Mouse (Mus musculus): Measurements from ENCODE around the gene Eif4a2.
"Not testable (repeated sequence)": the region's sequence is repeated elsewhere in the genome, so short reads cannot be mapped to it uniquely, and the experiment has no call there.

Gene Eif4a2

DNA sequence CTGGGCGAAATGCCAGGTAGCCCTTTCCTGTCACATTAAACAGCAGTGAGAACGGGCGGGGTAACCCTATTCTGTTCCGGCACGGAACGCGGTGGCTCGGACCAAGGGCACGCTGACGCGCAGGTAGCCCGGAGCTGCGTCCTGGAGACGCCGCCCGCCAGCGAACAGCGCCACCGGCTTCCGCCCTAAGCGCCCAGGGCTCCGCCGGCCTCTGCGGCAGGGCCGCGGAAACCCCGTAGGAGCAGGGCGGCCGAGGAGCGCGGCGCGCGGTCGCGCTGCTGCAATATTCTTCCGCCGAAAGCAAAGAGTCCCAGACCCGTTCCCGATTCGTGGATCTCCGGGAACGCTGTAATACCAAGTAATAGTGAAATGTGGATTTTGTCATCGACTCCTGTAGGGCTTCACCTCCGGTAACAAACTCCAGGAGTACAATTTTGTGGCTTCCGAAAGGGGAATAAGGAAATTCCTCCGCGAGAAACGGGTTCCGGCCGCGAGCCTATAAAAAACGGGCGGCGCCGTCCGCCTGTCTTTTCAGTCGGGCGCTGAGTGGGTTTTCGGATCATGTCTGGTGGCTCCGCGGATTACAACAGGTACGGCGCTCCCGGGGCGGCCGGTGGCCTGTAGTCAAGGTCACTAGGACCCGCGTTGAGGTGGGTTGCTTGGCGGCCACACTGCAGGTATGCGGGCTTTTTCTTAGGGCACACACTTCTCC lies at the start of gene Eif4a2:
TSS of gene Eif4a2 (plus strand) at position 214 of the 712 bp plus-strand sequence.
- DNase-seq (ENCODE audit: low spot score), result peak; percentile 76

- DNase-seq (ENCODE audit: low spot score), result not testable (repeated sequence)
These were observed 49.4 kb upstream of the Eif4a2 start, which contains the start of gene Kng1 for GRCm38 (mm10) chr16:23057668-23058447. Gene Kng1 (plus strand): TSS chr16:23057865.

- not testable (repeated sequence) for DNase-seq (ENCODE audit: low spot score)
These were observed 47.6 kb upstream of the Eif4a2 start for GRCm38 (mm10) chr16:23059630-23060029.

GRCm38 (mm10) chr16:23060781-23061325 lies 46.4 kb upstream of the Eif4a2 start:
- not testable (repeated sequence) for DNase-seq (ENCODE audit: low spot score)

DNA sequence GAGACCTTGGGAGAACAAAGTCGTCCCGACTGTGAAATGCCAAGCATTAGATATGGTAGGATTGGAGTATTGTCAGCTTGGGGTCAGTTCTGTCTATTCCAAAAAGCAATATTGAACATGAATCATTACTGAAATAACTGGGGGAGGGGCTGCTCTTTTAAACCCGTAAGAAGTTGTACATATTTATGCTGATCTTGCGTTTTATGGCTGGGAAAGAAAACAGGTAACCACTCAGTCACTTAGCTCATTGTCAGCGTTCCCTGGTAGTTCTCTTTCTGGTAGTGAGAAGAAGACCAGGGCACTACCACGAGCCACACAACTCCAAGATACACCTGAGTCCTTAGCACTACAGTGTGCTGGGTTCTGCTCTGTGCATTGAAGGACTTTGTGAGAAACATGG lies 29.7 kb upstream of the Eif4a2 start:
- DNase-seq (ENCODE audit: low spot score), result not testable (repeated sequence)

GRCm38 (mm10) chr16:23087159-23087558 lies 20.1 kb upstream of the Eif4a2 start:
- DNase-seq (ENCODE audit: low spot score), result not testable (repeated sequence)

- DNase-seq (ENCODE audit: low spot score), result not testable (repeated sequence)
These were observed 19.5 kb upstream of the Eif4a2 start for GRCm38 (mm10) chr16:23087712-23088111.

- DNase-seq (ENCODE audit: low spot score), result not testable (repeated sequence)
These were observed 18.8 kb upstream of the Eif4a2 start for GRCm38 (mm10) chr16:23088491-23088890.

DNA sequence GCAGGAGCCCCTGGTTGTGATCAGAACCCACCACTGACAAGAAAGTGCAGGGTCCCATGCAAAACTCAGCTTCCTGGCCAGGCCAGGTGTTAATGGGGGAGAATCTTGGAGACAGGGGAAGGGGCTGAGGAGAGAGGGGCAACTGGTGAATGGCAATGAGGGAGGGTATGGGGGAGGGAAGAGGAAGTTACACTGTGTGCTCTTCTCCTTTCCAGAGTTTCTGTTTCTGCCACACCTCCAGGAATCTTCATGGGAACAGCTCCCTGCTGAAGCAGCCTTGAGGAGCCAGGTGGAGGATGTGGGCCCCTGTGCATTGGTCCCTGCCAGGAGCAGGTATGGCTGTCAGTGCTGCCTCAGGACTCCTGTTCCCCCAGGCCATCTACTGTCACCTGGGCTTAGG lies 15.9 kb upstream of the Eif4a2 start:
- DNase-seq (ENCODE audit: low spot score), result not testable (repeated sequence)

GRCm38 (mm10) chr16:23093321-23093953 lies 13.8 kb upstream of the Eif4a2 start:
- no peak for DNase-seq (ENCODE audit: low spot score)

GRCm38 (mm10) chr16:23094136-23094535 lies 13.1 kb upstream of the Eif4a2 start:
- DNase-seq (ENCODE audit: low spot score), result no peak

DNA sequence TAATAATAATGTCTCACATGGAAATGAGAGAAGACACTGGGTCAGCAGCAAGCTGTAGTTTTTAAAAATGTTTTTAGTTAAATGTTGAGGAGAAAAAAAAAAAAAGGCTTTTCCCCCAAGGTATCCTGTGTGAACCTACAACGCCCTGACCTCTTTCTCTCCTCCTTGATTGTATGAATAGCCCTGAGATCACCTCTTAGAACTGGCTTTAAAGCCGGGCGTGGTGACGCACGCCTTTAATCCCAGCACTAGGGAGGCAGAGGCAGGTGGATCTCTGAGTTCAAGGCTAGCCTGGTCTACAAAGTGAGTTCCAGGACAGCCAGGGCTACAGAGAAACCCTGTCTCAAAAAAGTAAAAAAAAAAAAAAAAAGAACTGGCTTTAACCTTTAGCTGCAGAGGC lies 11.7 kb upstream of the Eif4a2 start:
- DNase-seq (ENCODE audit: low spot score), result not testable (repeated sequence)

GRCm38 (mm10) chr16:23096886-23097285 lies 10.4 kb upstream of the Eif4a2 start:
- DNase-seq (ENCODE audit: low spot score), result not testable (repeated sequence)

- DNase-seq (ENCODE audit: low spot score), result not testable (repeated sequence)
These were observed 9.7 kb upstream of the Eif4a2 start for GRCm38 (mm10) chr16:23097290-23098104.

GRCm38 (mm10) chr16:23098105-23098452 lies 9.2 kb upstream of the Eif4a2 start:
- not testable (repeated sequence) for DNase-seq (ENCODE audit: low spot score)

- DNase-seq (ENCODE audit: low spot score), result no peak
These were observed 7.6 kb upstream of the Eif4a2 start for GRCm38 (mm10) chr16:23099632-23100031.

DNA sequence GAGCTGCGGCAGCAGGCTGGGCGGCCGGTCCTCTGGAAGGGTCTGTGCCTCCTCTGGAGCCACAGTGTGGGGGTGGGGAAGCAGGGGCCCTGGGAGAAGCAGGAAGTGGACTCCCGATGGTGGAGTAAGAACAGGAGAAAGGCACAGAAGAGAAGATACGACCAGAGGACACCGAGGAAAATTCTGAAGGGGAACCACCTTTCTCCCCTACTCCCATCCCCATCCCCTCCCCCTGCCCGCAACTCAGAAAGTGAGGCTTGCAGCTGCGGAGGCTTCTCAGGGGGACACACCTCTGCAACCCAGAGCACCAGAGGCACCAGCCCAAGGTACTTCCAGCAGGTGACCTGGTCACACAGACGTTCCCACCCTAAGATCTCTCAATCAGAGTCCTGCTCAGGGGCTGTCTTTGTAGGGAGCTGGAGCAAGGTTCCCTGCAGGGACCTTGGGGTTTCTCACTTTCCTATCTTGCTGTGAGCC lies 7.1 kb upstream of the Eif4a2 start:
- DNase-seq (ENCODE audit: low spot score), result no peak

GRCm38 (mm10) chr16:23100613-23101012 lies 6.6 kb upstream of the Eif4a2 start:
- no peak for DNase-seq (ENCODE audit: low spot score)

GRCm38 (mm10) chr16:23102340-23103037 lies 4.8 kb upstream of the Eif4a2 start:
- no peak for DNase-seq (ENCODE audit: low spot score)

DNA sequence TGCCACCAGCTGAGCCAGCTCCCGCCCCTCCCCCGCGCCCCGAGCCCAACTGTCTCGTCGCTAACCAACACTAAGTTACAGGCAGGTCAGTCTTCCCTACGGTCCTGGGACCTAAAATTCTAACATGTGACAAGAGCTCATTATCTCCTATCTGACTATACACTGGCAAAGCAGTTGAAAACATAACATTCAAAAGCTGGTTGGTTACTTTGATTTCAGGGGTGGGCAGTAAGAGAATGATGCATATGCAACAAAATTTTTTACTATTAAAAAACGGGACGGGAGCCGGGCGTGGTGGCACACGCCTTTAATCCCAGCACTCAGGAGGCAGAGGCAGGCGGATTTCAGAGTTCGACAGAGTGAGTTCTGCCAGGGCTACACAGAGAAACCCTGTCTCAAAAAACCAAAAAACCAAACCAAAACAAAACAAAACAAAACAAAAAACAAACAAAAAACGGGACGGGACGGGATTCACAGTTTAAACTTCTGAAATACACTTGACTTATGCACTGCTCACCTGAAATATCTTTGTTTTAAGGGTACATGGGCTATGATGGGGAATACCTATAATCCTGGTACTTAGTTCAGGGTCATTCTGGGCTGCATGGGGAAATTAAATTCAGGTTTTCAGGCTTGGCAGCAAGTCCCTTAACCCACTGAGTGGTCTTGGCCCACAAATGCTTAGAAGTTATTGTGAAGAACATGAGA lies 4.1 kb upstream of the Eif4a2 start:
- DNase-seq (ENCODE audit: low spot score), result no peak

All from urinary bladder, postnatal 10 days (tissue).